Mouse (Mus musculus): ENCODE data around the gene Tmem38a. TPM values are rescaled to one million over a fixed set of nuclear protein-coding genes. Genes with fewer than 3 reads are reported as not detected.

The Tmem38a gene
- total and polyA plus RNA-seq, 3 experiments, result 3.8 to 6.2 (median 4.2) TPM

GRCm38 (mm10) chr8:72548644-72549313 is 23.1 kb upstream of the Tmem38a start:
- dilution Hi-C loops (cut with MboI; ENCODE audit: extremely low pct_ligation_motif_present, extremely low pct_unique_long_range_greater_than_20kb, low sequenced_read_pairs), result no loop called here
- in situ Hi-C loops (cut with MboI; ENCODE audit: low pct_ligation_motif_present, low pct_unique_long_range_greater_than_20kb, low sequenced_read_pairs), result no loop called here
- H3K4me1 ChIP-seq (ENCODE audit: control insufficient read depth in 1 of 2, insufficient read depth in 2 of 2), result peaks cover 5 to 53% of the 10 kb centered on the region in 2 experiments

DNA sequence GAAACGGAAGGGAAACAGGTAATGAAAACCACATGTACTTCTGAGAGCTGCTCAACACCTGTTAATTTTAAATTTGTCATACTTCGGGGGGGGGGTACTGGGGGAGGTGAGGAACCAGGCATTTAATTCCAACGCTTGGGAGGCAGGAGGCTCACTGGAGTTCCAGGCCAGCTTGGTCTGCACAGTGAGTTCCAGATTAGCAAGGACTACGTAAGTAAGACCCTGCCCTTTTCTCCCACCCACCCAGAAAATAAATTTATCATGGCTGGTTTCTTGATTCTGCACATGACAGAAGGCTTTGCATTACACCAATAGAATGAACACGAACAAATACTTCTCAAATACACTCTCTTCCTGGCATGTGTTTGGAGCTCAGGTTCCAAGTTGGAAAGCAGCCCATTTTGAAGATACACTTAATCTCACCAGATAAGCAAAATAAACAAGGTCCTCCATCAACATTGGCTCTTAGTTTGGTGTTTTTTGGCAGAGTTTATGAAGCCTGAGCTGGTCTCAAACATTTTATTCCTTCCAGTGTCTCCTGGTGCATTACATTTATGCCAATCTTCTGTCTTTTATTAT is 22.5 kb upstream of the Tmem38a start:
- no peak overlapping the region for H3K27ac ChIP-seq (ENCODE audit: insufficient read depth, low read depth)
- DNase-seq (ENCODE audit: extremely low read depth), result no peak
- H3K27me3 ChIP-seq (replicated peaks), result no peaks in the 10 kb centered on the region
- H3K4me1 ChIP-seq (ENCODE audit: control insufficient read depth in 1 of 2, insufficient read depth in 2 of 2), result peaks cover 5 to 53% of the 10 kb centered on the region in 2 experiments
- peak overlapping the region; percentile 73 to 99 (median 87) for H3K4me3 ChIP-seq (replicated peaks in 1 of 3; ENCODE audit: low read depth in 2 of 3, low read length in 2 of 3, poor library complexity in 1 of 3)
- in situ Hi-C loops (cut with MboI; ENCODE audit: low pct_ligation_motif_present, low pct_unique_long_range_greater_than_20kb, low sequenced_read_pairs), result no loop called here
- dilution Hi-C loops (cut with MboI; ENCODE audit: extremely low pct_ligation_motif_present, extremely low pct_unique_long_range_greater_than_20kb, low sequenced_read_pairs), result no loop called here
- H3K36me3 ChIP-seq (replicated peaks in 1 of 2; ENCODE audit: control insufficient read depth in 1 of 2, insufficient read depth in 1 of 2, low read length in 1 of 2), result peaks cover 3 to 40% of the 10 kb centered on the region in 2 experiments
- H3K9me3 ChIP-seq (replicated peaks; ENCODE audit: low read length), result no peaks in the 10 kb centered on the region
- H3K9ac ChIP-seq (ENCODE audit: insufficient read depth, low read depth), result peak overlapping the region; percentile 65
- peak overlapping the region; percentile 82 for H3K4me2 ChIP-seq (ENCODE audit: insufficient read depth, low read depth, poor library complexity, severe bottlenecking)
- no peak for TF ChIP-seq USF1 (IDR thresholded peaks at IDR 0.05; ENCODE audit: low read depth, low read length)
- TF ChIP-seq ETS1 (conservative IDR thresholded peaks at IDR 0.05; ENCODE audit: low read depth, low read length), result no peak
- no peak for TF ChIP-seq E2F4 (IDR thresholded peaks at IDR 0.05; ENCODE audit: insufficient replicate concordance, low read depth, low read length)
- TF ChIP-seq IRF4 (IDR thresholded peaks at IDR 0.05; ENCODE audit: low read depth, low read length), result no peak
- TF ChIP-seq ELF1 (IDR thresholded peaks at IDR 0.05; ENCODE audit: low read depth, low read length), result no peak
- TF ChIP-seq CTCF (conservative IDR thresholded peaks at IDR 0.05 in 1 of 2, IDR thresholded peaks at IDR 0.05 in 1 of 2; ENCODE audit: low read depth in 2 of 2, low read length in 2 of 2), result no peak
- TF ChIP-seq MAFK (IDR thresholded peaks at IDR 0.05; ENCODE audit: insufficient replicate concordance, low read length), result no peak
- no peak for TF ChIP-seq MXI1 (IDR thresholded peaks at IDR 0.05; ENCODE audit: low read depth, low read length)
- TF ChIP-seq GABPA (IDR thresholded peaks at IDR 0.05; ENCODE audit: insufficient replicate concordance, low read depth, low read length), result no peak
- TF ChIP-seq CHD1 (IDR thresholded peaks at IDR 0.05; ENCODE audit: low read depth, low read length), result no peak
- TF ChIP-seq KAT2A (IDR thresholded peaks at IDR 0.05; ENCODE audit: insufficient replicate concordance, low read length), result no peak
- no peak for TF ChIP-seq ZNF384 (IDR thresholded peaks at IDR 0.05; ENCODE audit: low read depth, low read length)
- no peak for TF ChIP-seq RCOR1 (conservative IDR thresholded peaks at IDR 0.05; ENCODE audit: low read depth, low read length)
- TF ChIP-seq CHD2 (IDR thresholded peaks at IDR 0.05; ENCODE audit: low read length), result no peak
- no peak for TF ChIP-seq TBP (conservative IDR thresholded peaks at IDR 0.05; ENCODE audit: low read depth, low read length)
- TF ChIP-seq MAX (IDR thresholded peaks at IDR 0.05; ENCODE audit: low read length), result no peak
- H3K79me2 ChIP-seq (replicated peaks; ENCODE audit: control insufficient read depth, extremely low read depth, insufficient read depth, poor library complexity, severe bottlenecking), result peaks cover 36% of the 10 kb centered on the region

More at GRCm38 (mm10) chr8:72548644-72549313, 23.1 kb upstream of the Tmem38a start:
- no peaks in the 10 kb centered on the region for H3K27me3 ChIP-seq (replicated peaks)
- peak overlapping the region; percentile 21; the same call in 1 of the 2 replicates for H3K27ac ChIP-seq (ENCODE audit: insufficient read depth, low read depth)
- H3K4me3 ChIP-seq (replicated peaks in 1 of 3; ENCODE audit: low read depth in 2 of 3, low read length in 2 of 3, poor library complexity in 1 of 3), result peak overlapping the region; percentile 87 to 99 (median 90)
- peaks cover 8 to 41% of the 10 kb centered on the region in 2 experiments for H3K36me3 ChIP-seq (replicated peaks in 1 of 2; ENCODE audit: control insufficient read depth in 1 of 2, insufficient read depth in 1 of 2, low read length in 1 of 2)
- peaks cover 42% of the 10 kb centered on the region for H3K79me2 ChIP-seq (replicated peaks; ENCODE audit: control insufficient read depth, extremely low read depth, insufficient read depth, poor library complexity, severe bottlenecking)
- TF ChIP-seq BHLHE40 (IDR thresholded peaks at IDR 0.05; ENCODE audit: low read depth, low read length), result 0 out of 2 replicates have a peak, but pooled peaks have one; percentile 4
- TF ChIP-seq ZC3H11A (IDR thresholded peaks at IDR 0.05; ENCODE audit: low read depth, low read length), result no peak
- TF ChIP-seq RAD21 (IDR thresholded peaks at IDR 0.05; ENCODE audit: low read depth, low read length), result no peak
- TF ChIP-seq MXI1 (IDR thresholded peaks at IDR 0.05; ENCODE audit: low read depth, low read length), result no peak
- TF ChIP-seq NRF1 (IDR thresholded peaks at IDR 0.05; ENCODE audit: low read depth, low read length), result no peak
- no peak for TF ChIP-seq MAZ (IDR thresholded peaks at IDR 0.05; ENCODE audit: low read depth, low read length)
- peak overlapping the region; percentile 82 for H3K4me2 ChIP-seq (ENCODE audit: insufficient read depth, low read depth, poor library complexity, severe bottlenecking)
- peak overlapping the region; percentile 65 for H3K9ac ChIP-seq (ENCODE audit: insufficient read depth, low read depth)
- DNase-seq (ENCODE audit: extremely low read depth), result peak; percentile 40
- H3K9me3 ChIP-seq (replicated peaks; ENCODE audit: low read length), result no peaks in the 10 kb centered on the region
